Mouse (Mus musculus): ENCODE measurements around the gene Optc. TPM values are rescaled to one million over a fixed set of nuclear protein-coding genes. Genes with fewer than 3 reads are reported as not detected.

The Optc gene
- polyA plus RNA-seq (2017; shearing (Covaris generic)): under 1 TPM in 1 of 2 experiments, not detected in 1; 0.16 TPM

GRCm38 (mm10) chr1:133907949-133908658 lies at the start of gene Optc:
Gene Optc (minus strand): TSS chr1:133907999.

DNA sequence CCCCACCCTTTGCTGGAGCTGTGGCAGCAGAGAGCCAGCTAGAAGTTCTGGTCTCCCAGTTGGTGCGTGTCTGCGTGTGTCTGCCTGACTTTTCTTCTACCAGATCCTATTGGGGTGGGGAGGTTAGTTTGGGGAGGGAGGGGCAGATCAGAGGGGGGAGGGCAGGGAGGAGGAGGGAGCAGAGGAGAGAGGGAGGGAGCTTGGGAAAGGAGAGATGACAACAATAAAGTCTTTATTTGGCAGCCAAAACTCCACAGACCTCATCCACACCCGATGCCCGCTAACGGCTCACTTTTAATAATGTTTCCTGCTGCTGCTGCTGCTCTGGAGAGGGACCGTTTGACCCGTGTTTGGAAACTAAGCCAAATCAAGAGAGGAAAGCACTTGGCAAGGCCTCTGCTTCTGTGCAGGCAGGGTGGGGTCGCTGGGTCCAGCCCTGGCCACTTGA lies 13.5 kb upstream of the Optc start, which contains the start of gene Prelp:
Gene Prelp (minus strand): TSS at position 111 of the 448 bp plus-strand sequence.

Other genes starting within 250 kb of the Optc start
- gene Zbed6, start 247.1 kb downstream of the Optc start, polyA plus RNA-seq (2017; shearing (Covaris generic)): not detected
- 1 to 10 TPM; 3.1 to 3.3 TPM for gene Gm38394, start 246.7 kb downstream of the Optc start, polyA plus RNA-seq (2017; shearing (Covaris generic))
- gene Lax1, start 217.9 kb downstream of the Optc start, polyA plus RNA-seq (2017; shearing (Covaris generic)): 100 to 1,000 TPM in 1 of 2 experiments, 10 to 100 TPM in 1; 87.3 to 104 TPM
- gene Atp2b4, start 107.0 kb downstream of the Optc start, polyA plus RNA-seq (2017; shearing (Covaris generic)): 10 to 100 TPM in 1 of 2 experiments, 1 to 10 TPM in 1; 5.1 to 14.6 TPM
- not detected for gene Prelp, start 13.4 kb upstream of the Optc start, polyA plus RNA-seq (2017; shearing (Covaris generic))
- not detected for gene Fmod, start 129.3 kb upstream of the Optc start, polyA plus RNA-seq (2017; shearing (Covaris generic))
- 100 to 1,000 TPM in 1 of 2 experiments, 10 to 100 TPM in 1; 91.7 to 160 TPM for gene Btg2, start 171.1 kb upstream of the Optc start, polyA plus RNA-seq (2017; shearing (Covaris generic))
- under 1 TPM in 1 of 2 experiments, not detected in 1; 0.27 TPM for gene Chit1, start 203.2 kb upstream of the Optc start, polyA plus RNA-seq (2017; shearing (Covaris generic))